Mouse (Mus musculus): ENCODE results near the gene Pcsk2. TPM values are rescaled to one million over a fixed set of nuclear protein-coding genes. Genes with fewer than 3 reads are reported as not detected.

The Pcsk2 gene
- polyA plus RNA-seq (2012; rRNA removed), result 130 and 133 TPM in 2 replicates

GRCm38 (mm10) chr2:143545758-143546246 lies at the start of gene Pcsk2:
Gene Pcsk2, plus strand, starts transcription at chr2:143546156.
- DNase-seq (ENCODE audit: extremely low spot score in 1 of 2, low spot score in 1 of 2), result peak; percentile 79 to 91

GRCm38 (mm10) chr2:143500845-143501244 lies 45.1 kb upstream of the Pcsk2 start:
- no peak for DNase-seq (ENCODE audit: extremely low spot score in 1 of 2, low spot score in 1 of 2)

GRCm38 (mm10) chr2:143501760-143502159 lies 44.2 kb upstream of the Pcsk2 start:
- no peak for DNase-seq (ENCODE audit: extremely low spot score in 1 of 2, low spot score in 1 of 2)

GRCm38 (mm10) chr2:143502203-143502602 lies 43.8 kb upstream of the Pcsk2 start:
- no peak for DNase-seq (ENCODE audit: extremely low spot score in 1 of 2, low spot score in 1 of 2)

DNA sequence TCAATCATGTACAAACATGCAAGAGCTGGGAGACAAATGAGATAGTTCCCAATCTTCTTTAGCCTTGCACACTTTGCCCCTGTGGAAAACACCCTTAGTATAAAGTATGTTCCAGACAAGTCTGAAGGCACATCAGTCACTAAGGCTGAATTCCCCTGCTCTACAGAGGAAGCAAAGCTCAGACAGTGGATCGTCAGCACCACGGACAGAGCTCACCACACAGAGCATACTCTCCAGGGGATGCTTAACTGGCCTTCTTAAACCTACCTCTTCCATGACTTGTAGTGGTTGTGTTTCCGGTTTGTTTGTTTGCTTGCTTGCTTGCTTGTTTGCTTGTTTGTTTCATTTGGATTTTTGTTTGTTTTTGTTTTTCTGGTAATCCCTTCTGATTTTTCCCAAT lies 9.5 kb upstream of the Pcsk2 start:
- no peak for DNase-seq (ENCODE audit: extremely low spot score in 1 of 2, low spot score in 1 of 2)

- peak; percentile 25 to 33 for DNase-seq (ENCODE audit: extremely low spot score in 1 of 2, low spot score in 1 of 2)
Measured at GRCm38 (mm10) chr2:143545299-143545751, 631 bp upstream of the Pcsk2 start.

DNA sequence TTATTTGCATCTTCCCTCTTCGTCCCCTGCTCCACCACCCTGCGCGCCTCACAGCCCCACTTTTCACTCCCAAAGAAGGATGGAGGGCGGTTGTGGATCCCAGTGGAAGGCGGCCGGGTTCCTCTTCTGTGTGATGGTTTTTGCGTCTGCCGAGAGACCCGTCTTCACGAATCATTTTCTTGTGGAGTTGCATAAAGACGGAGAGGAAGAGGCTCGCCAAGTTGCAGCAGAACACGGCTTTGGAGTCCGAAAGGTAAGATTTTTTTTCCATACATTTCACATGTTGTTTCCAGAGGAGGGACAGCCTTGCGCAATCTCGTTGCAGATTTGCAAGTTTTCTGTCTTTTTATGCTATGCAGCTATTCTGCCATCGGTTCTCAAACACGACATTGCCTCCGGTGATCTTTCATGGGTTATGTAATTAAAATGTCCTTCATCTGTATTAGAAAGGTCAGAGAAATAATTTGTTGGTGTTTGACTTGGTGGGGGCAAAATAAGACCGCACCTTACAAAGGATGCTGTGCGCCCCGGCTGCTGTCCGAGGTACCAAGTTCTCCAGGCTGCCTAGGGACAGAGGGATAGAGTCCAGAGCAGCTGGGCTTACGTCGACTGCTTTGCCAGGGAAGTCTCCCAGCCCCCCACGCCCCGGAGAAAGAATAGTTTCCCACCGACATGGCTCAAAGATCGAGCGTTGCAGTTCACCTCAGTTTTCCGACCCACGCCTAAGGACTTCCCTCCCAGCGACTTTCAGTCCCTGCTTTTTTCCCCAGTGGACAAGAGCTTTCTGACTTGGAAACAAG lies 656 bp downstream of the Pcsk2 start:
- DNase-seq (ENCODE audit: extremely low spot score in 1 of 2, low spot score in 1 of 2), result peak in 1 of 2 experiments; percentile 30

- DNase-seq (ENCODE audit: extremely low spot score in 1 of 2, low spot score in 1 of 2), result peak; percentile 45 to 77
Measured at GRCm38 (mm10) chr2:143547251-143548090, 1.5 kb downstream of the Pcsk2 start.

- DNase-seq (ENCODE audit: extremely low spot score in 1 of 2, low spot score in 1 of 2), result no peak
Measured at GRCm38 (mm10) chr2:143560384-143560783, 14.4 kb downstream of the Pcsk2 start.

DNA sequence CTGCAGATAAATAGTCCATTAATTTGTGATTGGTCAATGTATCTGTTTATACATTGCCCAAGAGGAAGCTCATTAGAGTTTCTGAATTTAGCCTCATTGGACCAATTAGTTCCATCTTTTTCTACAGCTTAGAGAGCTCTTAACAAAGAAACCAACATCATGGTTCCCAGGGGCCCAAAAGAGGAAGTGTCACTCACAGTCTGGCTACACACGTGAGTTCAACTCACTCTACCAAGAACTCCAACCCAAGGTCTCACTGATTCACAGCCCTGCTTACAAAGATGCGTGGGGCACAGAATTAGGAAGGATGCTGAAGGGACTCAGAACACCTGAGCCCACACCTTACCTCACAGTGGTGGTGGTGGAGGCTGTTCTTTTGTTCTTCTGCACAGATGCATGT lies 19.1 kb downstream of the Pcsk2 start:
- no peak for DNase-seq (ENCODE audit: extremely low spot score in 1 of 2, low spot score in 1 of 2)

GRCm38 (mm10) chr2:143565961-143566360 lies 20.0 kb downstream of the Pcsk2 start:
- DNase-seq (ENCODE audit: extremely low spot score in 1 of 2, low spot score in 1 of 2), result no peak

DNA sequence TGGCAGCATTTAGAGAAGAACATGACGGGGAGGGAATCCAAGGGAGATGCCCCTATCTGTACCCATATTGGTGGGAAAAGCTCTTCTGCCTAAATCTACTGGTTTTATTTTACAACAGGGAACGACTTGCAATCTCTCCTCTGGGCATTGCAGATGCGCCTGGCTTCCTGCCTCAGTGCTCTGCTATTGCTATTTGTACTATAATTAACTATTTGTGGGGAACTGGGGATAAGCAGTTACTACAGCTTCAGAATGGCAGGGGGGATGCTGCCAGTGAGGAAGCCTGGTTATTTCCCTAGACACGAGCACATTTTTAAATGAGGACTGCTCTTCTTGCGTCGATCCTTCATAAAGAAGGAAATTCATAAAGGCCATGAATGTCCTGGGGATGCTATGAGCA lies 39.4 kb downstream of the Pcsk2 start:
- no peak for DNase-seq (ENCODE audit: extremely low spot score in 1 of 2, low spot score in 1 of 2)

DNA sequence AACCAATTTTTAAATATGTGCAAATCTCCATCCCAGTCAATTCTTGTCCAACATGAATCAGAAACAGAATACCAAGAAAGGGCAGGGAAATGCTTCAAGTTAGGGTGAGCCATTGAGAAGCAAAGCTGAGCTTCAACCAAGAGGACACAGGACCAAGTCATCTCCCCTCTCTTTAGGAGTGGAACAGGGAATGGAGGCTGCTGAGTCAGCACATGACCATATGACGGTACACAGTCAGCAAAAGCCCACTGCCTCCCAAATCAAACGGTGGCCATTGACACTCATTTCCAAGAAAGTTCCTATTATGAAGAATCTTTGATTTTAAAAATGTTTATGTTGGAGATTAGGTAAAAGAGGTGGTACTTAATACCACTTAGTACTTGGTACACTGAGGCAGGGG lies 44.4 kb downstream of the Pcsk2 start:
- no peak for DNase-seq (ENCODE audit: extremely low spot score in 1 of 2, low spot score in 1 of 2)

DNA sequence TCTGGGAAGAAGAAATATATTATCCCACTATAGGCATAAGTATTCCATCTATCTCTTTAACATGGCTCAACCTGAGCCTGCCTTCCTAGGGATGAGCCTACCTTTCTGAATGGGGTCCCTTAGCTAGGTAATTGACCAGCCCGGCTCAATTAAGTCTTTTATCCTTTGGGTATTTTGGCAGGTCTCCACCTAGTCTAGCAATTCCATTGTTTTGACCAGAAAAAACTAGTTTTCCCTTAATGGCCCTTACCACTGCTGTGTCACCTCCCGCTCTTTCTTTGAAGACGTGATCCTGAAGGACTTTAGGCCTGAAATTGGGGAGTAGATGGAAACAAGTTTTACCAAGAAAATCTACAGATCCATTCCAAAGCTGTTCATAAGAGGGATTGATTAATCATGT lies 57.1 kb downstream of the Pcsk2 start:
- no peak for DNase-seq (ENCODE audit: extremely low spot score in 1 of 2, low spot score in 1 of 2)

DNA sequence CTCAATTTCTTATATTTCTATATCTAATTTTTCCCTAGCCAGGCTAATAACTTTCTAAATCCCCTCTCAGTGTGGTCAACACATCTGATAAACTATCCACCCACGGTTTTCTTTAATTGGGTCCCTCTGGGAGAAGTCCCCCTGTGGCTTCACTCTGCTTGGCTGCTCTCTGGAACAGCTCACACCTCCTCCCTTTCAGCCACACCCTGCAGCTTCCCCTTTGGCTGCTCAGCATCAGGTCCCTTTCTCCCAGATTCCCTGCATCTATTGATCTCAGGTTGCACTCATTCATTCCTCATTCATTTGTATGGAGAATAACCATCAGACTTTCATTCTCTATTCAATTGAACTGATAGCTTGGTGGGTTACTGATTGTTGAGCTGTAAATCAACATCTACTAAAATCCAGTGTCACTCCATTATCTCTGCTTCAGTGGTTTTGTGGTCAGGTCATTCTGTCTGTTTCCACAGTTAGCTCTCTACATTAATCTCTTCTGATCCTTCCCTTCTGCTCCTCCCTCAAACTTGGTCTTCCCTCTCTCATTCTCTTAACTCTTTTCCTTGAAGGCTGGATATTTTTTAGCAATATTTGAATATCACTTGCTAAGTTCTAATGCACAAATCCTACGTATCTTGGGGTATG lies 58.0 kb downstream of the Pcsk2 start:
- no peak for DNase-seq (ENCODE audit: extremely low spot score in 1 of 2, low spot score in 1 of 2)

DNA sequence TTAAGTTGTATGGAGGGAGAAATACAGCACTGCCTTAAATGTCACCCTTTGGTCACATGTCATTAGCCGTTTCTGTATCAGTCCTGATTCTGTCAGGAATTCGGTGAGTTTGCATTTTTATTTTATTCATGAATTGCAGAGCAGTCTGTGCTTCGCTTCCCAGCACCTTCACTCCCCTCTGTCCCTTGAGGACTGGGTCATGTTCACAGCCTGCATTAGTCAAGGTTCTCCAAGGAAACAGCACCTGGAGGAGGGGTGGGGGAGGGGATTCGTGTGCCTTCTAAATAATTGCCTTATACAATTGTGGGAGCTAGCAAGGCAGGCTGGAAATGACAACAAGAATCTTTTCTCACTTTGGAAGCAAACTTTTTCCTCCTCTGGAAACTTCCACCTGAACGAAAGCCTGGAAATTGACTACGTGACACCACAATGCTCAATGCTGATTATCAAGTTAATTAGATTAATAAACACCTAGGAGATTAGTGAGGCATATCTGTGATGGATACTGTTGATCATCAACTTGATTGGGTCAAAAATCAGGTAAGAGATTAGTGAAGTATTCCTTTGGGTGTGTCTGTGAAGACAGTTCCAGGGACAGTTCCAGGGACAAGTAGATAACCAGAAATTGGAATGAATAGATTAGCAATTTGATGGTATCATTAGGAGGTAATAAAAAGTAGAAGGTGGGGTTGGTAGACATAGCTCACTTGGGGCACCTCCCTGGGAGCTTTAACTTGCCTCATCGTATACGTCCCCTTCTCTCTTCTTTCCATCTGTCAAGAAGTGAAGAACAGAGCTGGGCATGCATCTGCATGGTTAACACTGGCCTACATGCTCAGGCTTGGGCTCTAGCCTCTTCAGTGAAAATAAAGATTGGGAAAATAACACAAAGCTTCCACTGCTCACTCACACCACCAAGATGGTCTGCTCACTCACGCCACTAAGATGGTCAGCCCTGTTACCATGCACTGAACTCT lies 64.7 kb downstream of the Pcsk2 start:
- DNase-seq (ENCODE audit: extremely low spot score in 1 of 2, low spot score in 1 of 2), result no peak

DNA sequence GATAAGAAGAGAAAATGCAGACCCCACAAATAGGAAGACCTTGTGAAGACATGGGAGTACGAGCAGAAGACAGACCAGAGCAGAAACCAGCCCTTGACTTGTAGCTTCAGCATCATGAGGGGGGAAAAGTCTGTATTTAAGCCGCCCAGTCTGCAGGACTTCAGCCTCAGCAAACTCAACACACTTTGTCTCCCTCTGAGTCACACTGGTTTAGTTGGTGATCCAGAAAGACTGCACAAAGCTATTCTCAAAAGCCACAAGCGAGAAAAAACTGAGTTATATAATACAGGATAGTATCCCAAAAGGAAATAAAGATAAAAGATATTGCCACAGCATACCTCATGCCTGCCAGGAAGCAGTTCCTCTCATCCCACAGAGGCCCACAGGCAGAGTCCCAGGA lies 67.5 kb downstream of the Pcsk2 start:
- DNase-seq (ENCODE audit: extremely low spot score in 1 of 2, low spot score in 1 of 2), result no peak

DNA sequence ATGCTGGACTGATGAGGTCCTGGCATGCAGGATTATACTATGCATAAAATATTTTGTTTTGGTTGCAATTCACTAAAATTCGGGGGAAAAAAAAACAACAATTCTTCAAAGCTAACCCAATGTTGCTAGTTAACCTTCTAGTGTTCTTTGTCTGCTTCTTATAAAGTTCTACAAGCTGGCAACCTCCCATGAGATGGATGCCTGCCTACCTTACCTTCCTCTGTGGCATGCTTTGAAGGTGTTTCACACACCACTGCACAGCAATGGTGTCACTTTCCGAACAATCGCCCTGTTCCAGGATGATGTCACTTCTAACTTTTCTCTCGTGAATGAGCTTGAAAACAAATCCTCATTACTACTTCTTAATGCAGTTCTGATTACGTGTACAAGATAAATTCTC lies 68.8 kb downstream of the Pcsk2 start:
- DNase-seq (ENCODE audit: extremely low spot score in 1 of 2, low spot score in 1 of 2), result no peak

DNA sequence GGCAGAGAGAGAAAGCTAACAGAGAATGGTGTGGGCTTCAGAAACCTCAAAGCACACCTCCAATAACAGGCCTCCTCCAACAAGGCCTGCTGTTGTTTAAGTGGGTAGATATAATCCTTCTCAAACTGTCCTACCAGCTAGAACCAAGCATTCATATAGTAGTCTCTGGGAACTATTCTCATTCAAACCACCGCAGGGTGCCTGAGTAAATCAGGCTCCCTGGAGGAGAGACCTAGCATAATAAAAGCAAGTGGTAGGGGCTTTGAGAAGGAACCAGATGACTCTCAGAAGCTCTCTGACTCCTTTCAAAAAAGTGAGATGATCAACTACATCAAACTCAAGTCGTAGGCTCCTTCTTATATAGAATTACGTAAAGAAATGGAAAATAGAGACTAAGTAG lies 75.0 kb downstream of the Pcsk2 start:
- DNase-seq (ENCODE audit: extremely low spot score in 1 of 2, low spot score in 1 of 2), result no peak

GRCm38 (mm10) chr2:143623916-143624315 lies 78.0 kb downstream of the Pcsk2 start:
- DNase-seq (ENCODE audit: extremely low spot score in 1 of 2, low spot score in 1 of 2), result peak; percentile 74 to 78
